Mouse (Mus musculus): ENCODE measurements around the gene Nat14. TPM values are rescaled to one million over a fixed set of nuclear protein-coding genes. Genes with fewer than 3 reads are reported as not detected.
A peak's percentile ranks its signal among the peaks of the same experiment; 100 is the strongest.

Nat14 gene
- polyA plus RNA-seq, 1 experiment = 2.7 TPM

DNA sequence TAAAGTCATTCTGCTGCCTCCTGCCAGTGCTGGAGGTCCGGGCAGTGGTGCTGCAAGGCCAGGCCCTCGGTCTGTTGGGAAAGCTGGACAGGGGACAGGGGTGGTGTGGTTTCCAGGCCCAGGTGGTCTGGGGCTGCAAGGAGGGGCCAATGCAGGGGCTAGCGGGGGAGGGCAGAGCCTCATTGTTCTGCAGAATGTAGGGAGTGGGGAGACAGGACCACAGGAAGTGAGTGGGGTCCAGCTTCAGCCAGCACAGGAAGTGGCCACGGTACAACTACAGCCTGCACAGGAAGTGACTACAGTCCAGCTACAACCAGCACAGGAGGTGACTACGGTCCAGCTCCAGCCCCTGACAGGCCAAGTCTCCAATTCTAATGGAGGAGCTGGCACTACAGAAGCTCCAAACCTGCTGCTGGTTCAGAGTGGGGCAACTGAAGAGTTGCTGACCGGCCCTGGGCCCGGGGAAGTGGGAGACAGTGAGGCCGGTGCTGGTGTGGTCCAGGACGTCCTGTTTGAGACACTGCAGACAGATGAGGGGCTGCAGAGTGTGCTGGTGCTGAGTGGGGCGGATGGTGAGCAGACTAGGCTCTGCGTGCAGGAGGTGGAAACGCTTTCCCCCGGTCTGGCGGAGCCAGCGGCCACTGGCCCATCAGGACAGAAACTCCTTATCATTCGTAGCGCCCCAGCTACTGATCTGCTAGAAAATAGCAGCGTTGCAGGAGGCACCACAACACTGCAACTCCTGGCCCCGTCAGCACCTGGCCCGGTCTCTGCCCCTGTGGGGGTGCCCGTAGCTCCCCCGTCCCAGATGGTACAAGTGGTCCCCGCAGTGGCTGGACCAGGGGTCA is 628 bp upstream of the Nat14 start:
- H3ac ChIP-seq (ENCODE audit: control insufficient read depth, insufficient read length, low read depth) = no peak overlapping the region
- H3K27me3 ChIP-seq (ENCODE audit: control insufficient read depth, insufficient read depth, insufficient read length) = no peaks in the 10 kb centered on the region
- H3K4me3 ChIP-seq (ENCODE audit: insufficient read depth, poor library complexity, severe bottlenecking) = no peak overlapping the region
- peaks cover 14% of the 10 kb centered on the region for H3K36me3 ChIP-seq (ENCODE audit: control insufficient read depth, insufficient read depth)
- peaks cover 19% of the 10 kb centered on the region for H3K79me2 ChIP-seq (ENCODE audit: control insufficient read depth, insufficient read depth)
- H3K79me3 ChIP-seq (ENCODE audit: low read depth) = peaks cover 6% of the 10 kb centered on the region
- TF ChIP-seq USF1 (IDR thresholded peaks at IDR 0.05; ENCODE audit: low read depth) (no peak), CTCF (IDR thresholded peaks at IDR 0.05; ENCODE audit: control insufficient read depth, insufficient read depth, insufficient read length) (no peak), FOSL1 (IDR thresholded peaks at IDR 0.05; ENCODE audit: insufficient read depth, low read length, poor library complexity, severe bottlenecking) (no peak), CEBPB (IDR thresholded peaks at IDR 0.05; ENCODE audit: low read depth) (no peak), MYOG (IDR thresholded peaks at IDR 0.05; ENCODE audit: control insufficient read depth, extremely low read depth, insufficient read length) (no peak), MYOD1 (IDR thresholded peaks at IDR 0.05; ENCODE audit: control insufficient read depth, insufficient read length, low read depth) (no peak), MAX (IDR thresholded peaks at IDR 0.05) (no peak)

DNA sequence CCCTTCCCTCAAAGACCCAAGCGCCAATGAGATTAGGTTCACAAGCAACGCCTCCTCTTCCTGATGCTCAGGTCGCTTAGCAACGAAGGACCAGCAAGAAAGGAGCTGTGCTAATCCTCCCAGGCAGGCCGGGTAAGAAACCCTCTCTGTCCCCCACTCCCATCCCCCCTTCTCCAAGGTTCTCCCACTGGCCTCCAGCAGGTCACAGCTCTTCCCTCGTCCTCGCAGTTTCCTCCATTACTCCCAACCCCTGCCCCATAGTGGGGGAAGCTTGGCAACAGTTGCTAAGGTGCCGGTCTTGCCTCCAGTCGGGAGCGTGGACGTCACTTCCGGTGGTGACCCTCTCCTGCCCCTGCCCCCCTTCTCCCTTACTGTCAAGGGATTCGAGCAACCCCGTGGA is 680 bp downstream of the Nat14 start:
- Histone ChIP-seq H3K79me2 (ENCODE audit: control insufficient read depth, insufficient read depth) (peaks cover 6% of the 10 kb centered on the region), H3K36me3 (ENCODE audit: control insufficient read depth, insufficient read depth) (peaks cover 11% of the 10 kb centered on the region), H3K4me3 (ENCODE audit: insufficient read depth, poor library complexity, severe bottlenecking) (no peak overlapping the region), H3K27me3 (ENCODE audit: control insufficient read depth, insufficient read depth, insufficient read length) (no peaks in the 10 kb centered on the region), H3K79me3 (ENCODE audit: low read depth) (no peaks in the 10 kb centered on the region), H3ac (ENCODE audit: control insufficient read depth, insufficient read length, low read depth) (no peak overlapping the region)
- TF ChIP-seq CTCF (IDR thresholded peaks at IDR 0.05; ENCODE audit: control insufficient read depth, insufficient read depth, insufficient read length) (no peak), CEBPB (IDR thresholded peaks at IDR 0.05; ENCODE audit: low read depth) (no peak), MAX (IDR thresholded peaks at IDR 0.05) (no peak), MYOD1 (IDR thresholded peaks at IDR 0.05; ENCODE audit: control insufficient read depth, insufficient read length, low read depth) (no peak), FOSL1 (IDR thresholded peaks at IDR 0.05; ENCODE audit: insufficient read depth, low read length, poor library complexity, severe bottlenecking) (no peak), USF1 (IDR thresholded peaks at IDR 0.05; ENCODE audit: low read depth) (no peak), MYOG (IDR thresholded peaks at IDR 0.05; ENCODE audit: control insufficient read depth, extremely low read depth, insufficient read length) (no peak)

DNA sequence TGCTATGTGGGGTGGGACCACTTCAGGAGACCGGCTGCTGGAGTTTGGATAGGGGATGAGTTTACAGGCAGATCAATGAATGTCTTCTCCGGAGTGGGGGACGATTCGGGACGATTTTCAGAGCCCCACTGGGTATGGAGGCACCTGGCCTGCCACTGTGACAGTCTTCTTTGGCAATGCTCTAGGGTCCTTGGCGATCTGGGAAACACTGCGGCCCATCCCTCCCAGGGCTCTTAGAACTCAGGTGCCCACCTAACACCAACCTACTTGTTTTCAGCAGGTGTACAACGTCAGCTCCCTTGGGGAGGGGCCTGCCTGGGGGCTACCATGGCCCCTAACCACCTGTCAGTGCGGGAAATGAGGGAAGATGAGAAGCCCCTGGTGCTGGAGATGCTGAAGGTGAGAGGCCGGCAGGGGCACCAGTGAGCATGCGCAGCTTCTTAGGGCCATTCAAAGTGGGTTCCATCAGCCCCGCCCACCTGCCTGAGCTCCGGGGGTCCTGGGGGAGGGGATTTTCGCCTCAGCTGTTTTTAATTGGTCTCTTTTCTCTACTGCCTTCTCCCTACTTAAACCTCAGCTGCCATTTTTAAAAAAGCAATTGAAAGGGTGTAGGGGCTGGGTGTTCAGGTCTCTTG is 1.2 kb downstream of the Nat14 start:
- no peak overlapping the region for H3K4me3 ChIP-seq (ENCODE audit: insufficient read depth, poor library complexity, severe bottlenecking)
- TF ChIP-seq MAX (IDR thresholded peaks at IDR 0.05) (no peak), MYOG (IDR thresholded peaks at IDR 0.05; ENCODE audit: control insufficient read depth, extremely low read depth, insufficient read length) (no peak), USF1 (IDR thresholded peaks at IDR 0.05; ENCODE audit: low read depth) (no peak), MYOD1 (IDR thresholded peaks at IDR 0.05; ENCODE audit: control insufficient read depth, insufficient read length, low read depth) (no peak), CEBPB (IDR thresholded peaks at IDR 0.05; ENCODE audit: low read depth) (no peak), CTCF (IDR thresholded peaks at IDR 0.05; ENCODE audit: control insufficient read depth, insufficient read depth, insufficient read length) (no peak), FOSL1 (IDR thresholded peaks at IDR 0.05; ENCODE audit: insufficient read depth, low read length, poor library complexity, severe bottlenecking) (no peak)
- H3K27me3 ChIP-seq (ENCODE audit: control insufficient read depth, insufficient read depth, insufficient read length) = no peaks in the 10 kb centered on the region
- H3ac ChIP-seq (ENCODE audit: control insufficient read depth, insufficient read length, low read depth) = no peak overlapping the region
- no peaks in the 10 kb centered on the region for H3K79me3 ChIP-seq (ENCODE audit: low read depth)
- peaks cover 10% of the 10 kb centered on the region for H3K36me3 ChIP-seq (ENCODE audit: control insufficient read depth, insufficient read depth)
- peaks cover under 1% of the 10 kb centered on the region for H3K79me2 ChIP-seq (ENCODE audit: control insufficient read depth, insufficient read depth)

DNA sequence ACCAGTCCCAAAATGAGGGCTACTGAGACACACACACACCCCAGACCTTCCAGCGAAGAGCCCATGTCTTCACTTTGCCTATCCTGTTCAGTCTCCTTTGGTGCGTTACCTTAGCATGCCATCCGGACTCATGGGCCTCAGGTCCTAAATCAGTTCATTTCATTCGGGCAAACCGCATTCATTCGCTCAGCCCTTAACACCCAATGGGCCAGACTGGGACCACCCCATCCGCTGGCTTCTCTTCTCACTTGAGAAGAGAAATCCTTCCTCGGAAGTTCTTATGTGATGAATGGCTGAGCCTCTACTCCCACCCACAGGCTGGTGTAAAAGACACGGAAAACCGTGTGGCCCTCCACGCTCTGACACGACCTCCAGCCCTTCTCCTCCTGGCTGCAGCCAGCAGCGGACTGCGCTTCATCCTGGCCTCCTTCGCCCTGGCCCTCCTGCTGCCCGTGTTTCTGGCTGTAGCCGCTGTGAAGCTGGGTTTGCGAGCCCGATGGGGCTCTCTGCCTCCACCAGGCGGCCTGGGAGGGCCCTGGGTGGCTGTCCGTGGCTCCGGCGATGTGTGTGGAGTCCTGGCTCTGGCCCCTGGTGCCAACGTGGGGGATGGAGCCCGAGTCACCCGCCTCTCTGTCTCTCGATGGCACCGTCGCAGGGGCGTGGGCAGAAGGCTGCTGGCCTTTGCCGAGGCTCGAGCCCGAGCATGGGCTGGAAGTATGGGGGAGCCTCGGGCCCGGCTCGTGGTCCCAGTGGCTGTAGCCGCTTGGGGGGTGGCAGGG is 1.9 kb downstream of the Nat14 start:
- Histone ChIP-seq H3K36me3 (ENCODE audit: control insufficient read depth, insufficient read depth) (peaks cover 10% of the 10 kb centered on the region), H3ac (ENCODE audit: control insufficient read depth, insufficient read length, low read depth) (peak overlapping the region; percentile 20), H3K79me3 (ENCODE audit: low read depth) (no peaks in the 10 kb centered on the region), H3K27me3 (ENCODE audit: control insufficient read depth, insufficient read depth, insufficient read length) (no peaks in the 10 kb centered on the region), H3K79me2 (ENCODE audit: control insufficient read depth, insufficient read depth) (no peaks in the 10 kb centered on the region), H3K4me3 (ENCODE audit: insufficient read depth, poor library complexity, severe bottlenecking) (no peak overlapping the region)
- no peak for TF ChIP-seq FOSL1 (IDR thresholded peaks at IDR 0.05; ENCODE audit: insufficient read depth, low read length, poor library complexity, severe bottlenecking)
- TF ChIP-seq CEBPB (IDR thresholded peaks at IDR 0.05; ENCODE audit: low read depth) = no peak
- TF ChIP-seq USF1 (IDR thresholded peaks at IDR 0.05; ENCODE audit: low read depth) = no peak
- no peak for TF ChIP-seq MYOG (IDR thresholded peaks at IDR 0.05; ENCODE audit: control insufficient read depth, extremely low read depth, insufficient read length)
- peak; percentile 28 for TF ChIP-seq CTCF (IDR thresholded peaks at IDR 0.05; ENCODE audit: control insufficient read depth, insufficient read depth, insufficient read length)
- TF ChIP-seq MYOD1 (IDR thresholded peaks at IDR 0.05; ENCODE audit: control insufficient read depth, insufficient read length, low read depth) = no peak
- no peak for TF ChIP-seq MAX (IDR thresholded peaks at IDR 0.05)

DNA sequence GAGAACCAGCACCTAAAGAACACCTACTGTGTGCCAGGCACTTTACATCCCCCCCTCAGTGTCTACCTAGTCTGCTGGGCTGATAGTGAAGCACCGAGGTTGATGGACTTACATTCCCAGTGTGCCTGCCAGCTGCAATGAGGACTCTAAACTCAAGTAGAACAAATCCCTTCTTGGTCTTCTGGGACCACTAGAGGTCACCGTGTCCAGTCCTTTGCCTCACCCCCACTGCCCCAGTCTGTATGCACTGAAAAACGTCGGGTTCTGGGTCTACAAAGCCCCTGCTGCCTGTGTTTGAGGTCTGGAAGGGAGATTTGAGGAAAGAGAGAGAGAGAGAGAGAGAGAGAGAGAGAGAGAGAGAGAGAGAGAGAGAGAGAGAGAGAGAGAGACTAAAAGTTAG is 2.7 kb downstream of the Nat14 start:
- H3K79me2 ChIP-seq (ENCODE audit: control insufficient read depth, insufficient read depth) = no peaks in the 10 kb centered on the region
- peaks cover 10% of the 10 kb centered on the region for H3K36me3 ChIP-seq (ENCODE audit: control insufficient read depth, insufficient read depth)
- no peak overlapping the region for H3K4me3 ChIP-seq (ENCODE audit: insufficient read depth, poor library complexity, severe bottlenecking)
- no peaks in the 10 kb centered on the region for H3K79me3 ChIP-seq (ENCODE audit: low read depth)
- H3ac ChIP-seq (ENCODE audit: control insufficient read depth, insufficient read length, low read depth) = peak overlapping the region; percentile 20
- no peaks in the 10 kb centered on the region for H3K27me3 ChIP-seq (ENCODE audit: control insufficient read depth, insufficient read depth, insufficient read length)
- TF ChIP-seq CTCF (IDR thresholded peaks at IDR 0.05; ENCODE audit: control insufficient read depth, insufficient read depth, insufficient read length) = peak; percentile 5
- TF ChIP-seq MYOD1 (IDR thresholded peaks at IDR 0.05; ENCODE audit: control insufficient read depth, insufficient read length, low read depth) = no peak

Measured in C2C12 (cell line).